Mouse (Mus musculus): ENCODE measurements around the gene Trpm5. TPM values are rescaled to one million over a fixed set of nuclear protein-coding genes. Genes with fewer than 3 reads are reported as not detected.

Trpm5 gene
- total and polyA plus RNA-seq, 2 experiments from 2014 or later: 2.0 to 2.1 TPM

DNA sequence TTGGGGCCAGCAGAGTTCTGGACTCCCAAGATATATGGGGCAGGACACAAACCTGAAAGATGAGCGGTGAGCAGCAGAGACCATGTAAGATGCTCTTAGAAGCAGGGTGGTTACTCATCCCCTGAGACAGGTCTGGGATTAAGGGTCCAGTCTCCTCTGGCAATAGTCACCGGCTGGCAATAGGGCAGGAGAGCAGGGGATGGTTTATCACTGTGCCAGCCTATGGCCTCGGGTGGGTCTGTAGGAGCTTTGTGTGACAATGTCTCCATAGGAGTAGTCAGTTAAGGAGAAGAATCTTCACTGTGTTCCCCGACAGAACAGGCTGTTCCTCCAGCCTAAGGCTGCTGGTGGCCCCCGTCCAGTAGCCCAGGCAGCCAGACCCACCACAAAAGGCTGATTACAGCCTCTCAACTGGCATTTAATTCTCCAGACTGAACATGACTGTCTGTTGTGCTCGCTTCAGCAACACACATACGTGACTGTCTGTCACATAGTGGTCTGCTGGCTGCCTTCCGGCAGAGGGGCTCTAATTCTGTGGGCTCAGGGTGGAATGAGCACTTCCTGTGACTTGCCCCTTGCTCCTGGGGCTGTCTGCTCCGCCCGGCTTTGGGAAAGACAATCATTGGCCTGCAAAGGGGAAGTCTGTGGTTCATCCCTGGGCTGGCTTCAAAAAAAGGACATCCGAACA, 38.8 kb downstream of the Trpm5 start:
- no peak for TF ChIP-seq CTCF (IDR thresholded peaks at IDR 0.05; ENCODE audit: low read depth)
- Histone ChIP-seq H3K4me1 (ENCODE audit: insufficient read depth, low read length) (peaks cover 54% of the 10 kb centered on the region), H3K4me2 (ENCODE audit: low read depth, low read length) (peak overlapping the region; percentile 87), H3K36me3 (ENCODE audit: insufficient read depth, low read length) (no peaks in the 10 kb centered on the region), H3K9me3 (ENCODE audit: low read length) (no peaks in the 10 kb centered on the region), H3K9ac (replicated peaks; ENCODE audit: low read length) (peak overlapping the region; percentile 96; the same call in 1 of the 2 replicates), H3K27me3 (ENCODE audit: insufficient read depth, low read length) (no peaks in the 10 kb centered on the region), H3K27ac (peak overlapping the region; percentile 95), H3K4me3 (ENCODE audit: low read length) (peak overlapping the region; percentile 97)
- 55% methylated on average over 11 of the region's 11 CpGs for whole genome bisulfite sequencing
- ATAC-seq: peak; percentile 57
- DNase-seq (ENCODE audit: low spot score): peak; percentile 42

DNA sequence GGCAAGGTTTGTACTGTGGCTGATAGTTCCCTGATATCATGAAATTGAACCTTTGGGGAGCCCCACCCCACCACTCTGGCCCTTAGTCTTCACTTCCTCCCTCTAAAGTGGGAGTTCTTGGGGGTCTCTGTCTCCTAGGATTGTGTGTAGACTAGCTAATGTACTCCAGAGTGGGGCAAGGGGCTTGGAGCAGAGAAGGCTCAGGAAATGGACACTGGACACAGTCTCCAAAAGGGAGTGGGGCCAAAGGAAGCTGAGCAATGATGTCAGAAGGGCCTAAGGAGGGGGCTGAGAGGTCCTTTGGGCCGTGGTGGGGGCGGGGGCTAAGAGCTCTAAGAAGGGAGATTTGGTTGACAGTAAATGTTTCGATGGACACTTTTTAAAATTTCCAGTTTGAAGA, 39.4 kb downstream of the Trpm5 start:
- no peak for TF ChIP-seq CTCF (IDR thresholded peaks at IDR 0.05; ENCODE audit: low read depth)
- Histone ChIP-seq H3K4me2 (ENCODE audit: low read depth, low read length) (peak overlapping the region; percentile 87), H3K27me3 (ENCODE audit: insufficient read depth, low read length) (no peaks in the 10 kb centered on the region), H3K36me3 (ENCODE audit: insufficient read depth, low read length) (no peaks in the 10 kb centered on the region), H3K27ac (peak overlapping the region; percentile 95), H3K4me3 (ENCODE audit: low read length) (peak overlapping the region; percentile 97), H3K9me3 (ENCODE audit: low read length) (no peaks in the 10 kb centered on the region), H3K4me1 (ENCODE audit: insufficient read depth, low read length) (peaks cover 53% of the 10 kb centered on the region), H3K9ac (replicated peaks; ENCODE audit: low read length) (peak overlapping the region; percentile 96)
- DNase-seq (ENCODE audit: low spot score) (no peak), ATAC-seq (no peak)
- 80% methylated on average over 3 of the region's 3 CpGs for WGBS

DNA sequence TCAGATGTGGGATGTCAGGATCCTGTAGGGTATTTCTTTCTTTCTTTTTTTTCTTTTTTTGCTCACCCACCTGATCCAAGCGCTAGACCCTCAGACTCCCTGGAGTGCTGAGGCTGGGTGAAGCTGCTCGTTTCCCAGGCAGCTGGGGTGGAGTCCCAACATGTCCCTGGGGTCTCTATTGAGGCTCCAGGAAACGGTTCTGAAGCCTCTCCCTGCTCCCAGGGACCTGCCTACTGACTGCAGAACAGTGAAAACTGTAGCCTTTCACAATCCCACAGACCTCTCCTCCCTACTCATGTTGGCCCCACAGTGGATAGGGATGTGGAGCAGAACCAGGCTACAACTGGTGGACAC, 39.9 kb downstream of the Trpm5 start:
- H3K9me3 ChIP-seq (ENCODE audit: low read length): no peaks in the 10 kb centered on the region
- H3K4me1 ChIP-seq (ENCODE audit: insufficient read depth, low read length): peaks cover 49% of the 10 kb centered on the region
- H3K27me3 ChIP-seq (ENCODE audit: insufficient read depth, low read length): no peaks in the 10 kb centered on the region
- peak overlapping the region; percentile 97 for H3K4me3 ChIP-seq (ENCODE audit: low read length)
- no peak for ATAC-seq
- H3K36me3 ChIP-seq (ENCODE audit: insufficient read depth, low read length): no peaks in the 10 kb centered on the region
- H3K9ac ChIP-seq (replicated peaks; ENCODE audit: low read length): peak overlapping the region; percentile 96
- DNase-seq (ENCODE audit: low spot score): no peak
- peak overlapping the region; percentile 95 for H3K27ac ChIP-seq
- 21% methylated on average over 3 of the region's 3 CpGs for WGBS
- H3K4me2 ChIP-seq (ENCODE audit: low read depth, low read length): peak overlapping the region; percentile 87
- no peak for TF ChIP-seq CTCF (IDR thresholded peaks at IDR 0.05; ENCODE audit: low read depth)

DNA sequence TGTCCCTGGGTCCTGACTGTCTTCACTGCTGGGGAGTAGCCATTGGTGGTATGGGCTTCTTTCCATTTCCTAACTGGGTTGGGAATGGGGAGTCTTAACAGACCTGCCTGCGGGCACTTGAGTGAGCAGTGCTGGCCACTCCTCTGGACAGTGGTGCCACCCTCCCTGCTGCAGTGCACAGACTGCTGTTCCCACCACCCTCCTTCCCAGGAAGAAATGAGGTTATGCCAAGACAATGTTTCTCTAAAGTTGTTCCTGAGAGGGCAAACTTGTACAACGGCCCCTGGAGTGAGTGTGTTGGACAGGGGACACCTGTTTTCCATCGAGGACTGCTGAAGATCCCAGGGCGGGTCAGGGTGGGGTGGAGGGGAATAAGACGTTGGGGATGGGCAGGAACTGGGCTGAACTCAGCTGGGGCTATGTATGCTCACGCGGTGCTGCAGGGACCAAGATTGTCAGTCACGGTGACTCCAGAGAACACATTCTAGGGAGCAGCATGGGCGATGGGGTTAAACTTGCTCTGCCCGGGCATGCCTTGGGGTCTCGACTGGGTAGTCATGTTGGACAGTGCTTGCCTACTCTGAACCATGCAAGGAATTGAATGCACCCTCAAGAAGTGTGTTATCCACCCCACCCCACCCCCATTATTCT, 40.4 kb downstream of the Trpm5 start:
- ATAC-seq (peak; percentile 18; the same call in 1 of the 2 replicates), DNase-seq (ENCODE audit: low spot score) (peak; percentile 27)
- Histone ChIP-seq H3K27me3 (ENCODE audit: insufficient read depth, low read length) (no peaks in the 10 kb centered on the region), H3K9me3 (ENCODE audit: low read length) (no peaks in the 10 kb centered on the region), H3K36me3 (ENCODE audit: insufficient read depth, low read length) (no peaks in the 10 kb centered on the region), H3K27ac (peak overlapping the region; percentile 95), H3K4me1 (ENCODE audit: insufficient read depth, low read length) (peaks cover 44% of the 10 kb centered on the region), H3K4me3 (ENCODE audit: low read length) (peak overlapping the region; percentile 97), H3K4me2 (ENCODE audit: low read depth, low read length) (peak overlapping the region; percentile 87), H3K9ac (replicated peaks; ENCODE audit: low read length) (peak overlapping the region; percentile 96)
- no peak for TF ChIP-seq CTCF (IDR thresholded peaks at IDR 0.05; ENCODE audit: low read depth)
- WGBS: 41% methylated on average over 11 of the region's 11 CpGs

DNA sequence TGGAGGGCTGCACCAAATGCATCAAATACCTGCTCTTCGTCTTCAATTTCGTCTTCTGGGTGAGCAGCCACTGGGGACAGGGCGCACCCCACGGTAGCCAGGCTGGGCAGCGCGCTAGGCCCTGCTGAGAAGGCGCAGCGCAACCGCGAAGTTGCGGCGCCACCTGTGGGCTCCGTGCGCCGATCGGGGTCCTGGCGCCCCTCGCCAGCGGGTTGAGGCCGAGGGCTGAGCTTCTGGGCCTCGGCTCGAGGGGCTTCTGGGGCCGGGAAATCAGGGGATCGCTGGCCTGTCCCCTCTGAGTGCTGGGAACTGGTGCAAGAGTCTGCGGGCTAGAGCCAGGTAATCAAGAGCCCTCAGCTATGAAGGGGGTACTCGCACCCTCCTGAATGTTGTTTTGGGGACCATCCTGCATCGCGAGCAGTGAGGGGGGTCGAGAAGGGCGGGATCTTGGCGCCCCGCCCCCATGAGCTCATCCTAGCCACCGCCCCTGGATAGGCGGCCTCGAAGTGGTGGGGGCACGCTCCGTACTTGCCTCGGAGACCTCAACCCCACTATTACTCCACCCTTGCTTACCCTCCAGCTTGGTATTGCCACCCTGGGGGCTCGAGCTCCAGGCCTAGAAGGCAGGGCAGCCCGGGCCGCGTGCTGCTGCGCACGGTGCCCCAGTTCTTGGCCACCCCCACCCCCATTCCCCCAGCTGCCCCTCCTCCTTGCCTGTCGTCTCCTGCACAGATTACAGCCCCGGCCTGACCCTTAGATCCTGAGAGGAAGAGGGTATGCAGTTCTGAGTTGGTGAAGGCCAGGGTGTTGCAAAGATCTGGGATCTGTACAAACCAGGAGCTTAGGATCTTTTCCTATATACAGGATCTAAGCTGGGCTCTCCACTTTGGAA, 41.2 kb downstream of the Trpm5 start:
- peak overlapping the region; percentile 97 for H3K4me3 ChIP-seq (ENCODE audit: low read length)
- H3K9ac ChIP-seq (replicated peaks; ENCODE audit: low read length): peak overlapping the region; percentile 96
- H3K36me3 ChIP-seq (ENCODE audit: insufficient read depth, low read length): no peaks in the 10 kb centered on the region
- H3K4me2 ChIP-seq (ENCODE audit: low read depth, low read length): peak overlapping the region; percentile 87
- ATAC-seq (peak; percentile 81), DNase-seq (ENCODE audit: low spot score) (peak; percentile 88)
- H3K27me3 ChIP-seq (ENCODE audit: insufficient read depth, low read length): no peaks in the 10 kb centered on the region
- H3K27ac ChIP-seq: peak overlapping the region; percentile 95
- under 1% methylated on average over 46 of the region's 46 CpGs for WGBS
- no peak; the same call in 1 of the 2 replicates for TF ChIP-seq CTCF (IDR thresholded peaks at IDR 0.05; ENCODE audit: low read depth)
- no peaks in the 10 kb centered on the region for H3K9me3 ChIP-seq (ENCODE audit: low read length)
- peaks cover 43% of the 10 kb centered on the region for H3K4me1 ChIP-seq (ENCODE audit: insufficient read depth, low read length)

DNA sequence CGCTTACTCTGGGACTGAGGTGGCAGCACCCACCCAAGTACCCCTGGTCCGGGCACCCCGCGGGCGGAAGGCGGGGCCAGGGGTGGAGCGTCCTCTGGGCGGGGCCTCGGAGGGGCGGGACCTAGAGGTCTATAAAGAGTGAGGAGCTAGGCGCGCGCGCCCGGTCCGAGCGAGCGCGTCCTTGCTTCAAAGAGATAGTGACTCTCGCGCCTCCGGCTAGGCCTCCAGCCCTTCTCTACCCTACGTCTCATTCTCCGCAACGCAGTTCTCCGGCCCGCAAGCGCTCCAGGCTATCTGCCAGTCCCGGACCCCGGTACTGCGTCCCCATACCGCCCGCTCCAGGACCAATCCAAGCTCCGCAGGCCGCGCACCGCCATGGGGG, 41.8 kb downstream of the Trpm5 start, which contains the start of gene Cd81:
Gene Cd81, plus strand, starts transcription at position 114 of the 382 bp plus-strand sequence.
- H3K4me1 ChIP-seq (ENCODE audit: insufficient read depth, low read length): peaks cover 43% of the 10 kb centered on the region
- WGBS: under 1% methylated on average over 37 of the region's 37 CpGs
- DNase-seq (ENCODE audit: low spot score): peak; percentile 85

More for the DNA sequence above, 41.8 kb downstream of the Trpm5 start, which contains the start of gene Cd81:
- ATAC-seq: peak; percentile 78
- no peaks in the 10 kb centered on the region for H3K9me3 ChIP-seq (ENCODE audit: low read length)
- no peak for TF ChIP-seq CTCF (IDR thresholded peaks at IDR 0.05; ENCODE audit: low read depth)
- peak within 1 kb of the TSS; percentile 96 for H3K9ac ChIP-seq (replicated peaks; ENCODE audit: low read length)
- no peaks in the 10 kb centered on the region for H3K27me3 ChIP-seq (ENCODE audit: insufficient read depth, low read length)
- peak within 1 kb of the TSS; percentile 95 for H3K27ac ChIP-seq
- H3K4me2 ChIP-seq (ENCODE audit: low read depth, low read length): peak within 1 kb of the TSS; percentile 87
- no peaks in the 10 kb centered on the region for H3K36me3 ChIP-seq (ENCODE audit: insufficient read depth, low read length)
- peak within 1 kb of the TSS; percentile 97 for H3K4me3 ChIP-seq (ENCODE audit: low read length)
